Mouse (Mus musculus) neural tube, embryonic 14.5 days (tissue): Measurements from ENCODE around the gene 3425401B19Rik. TPM values are rescaled to one million over a fixed set of nuclear protein-coding genes. Genes with fewer than 3 reads are reported as not detected.

Experiments
- ATAC-seq: fragments of 200-750 bp; cut with Nextera tagmentation; 2 replicates; pipeline ENCODE4 v1.8.0; 2017; ENCODE audit warnings: low read depth, mild to moderate bottlenecking, moderate TSS enrichment, moderate library complexity
- H3K27ac ChIP-seq: fragments of 300-500 bp; sonication (generic); 2 replicates; pipeline ENCODE4 v1.5.1; 2014; ENCODE audit warnings: low read depth, mild to moderate bottlenecking, control low read depth, low read length, moderate library complexity, mixed read lengths
- H3K27me3 ChIP-seq: fragments of 300-500 bp; sonication (generic); 2 replicates; pipeline ENCODE4 v1.6.1; 2014; ENCODE audit warnings: low read length; ENCODE audit not compliant: control insufficient read depth, insufficient read depth
- H3K36me3 ChIP-seq: fragments of 300-500 bp; sonication (generic); 2 replicates; pipeline ENCODE4 v1.6.1; 2014; ENCODE audit warnings: low read length, mixed read lengths; ENCODE audit not compliant: control insufficient read depth, insufficient read depth
- H3K4me1 ChIP-seq: fragments of 300-500 bp; sonication (generic); 2 replicates; pipeline ENCODE4 v1.6.1; 2014; ENCODE audit warnings: low read length; ENCODE audit not compliant: control insufficient read depth, insufficient read depth
- H3K4me2 ChIP-seq: fragments of 300-500 bp; sonication (generic); 2 replicates; pipeline ENCODE4 v1.6.1; 2014; ENCODE audit warnings: mild to moderate bottlenecking, low read depth, low read length, control low read depth
- H3K4me3 ChIP-seq: fragments of 300-500 bp; sonication (generic); 2 replicates; pipeline ENCODE4 v1.5.1; 2014; ENCODE audit warnings: low read depth, low read length, control low read depth, mixed read lengths
- H3K9ac ChIP-seq: fragments of 300-500 bp; sonication (generic); replicated peaks from 2 replicates; pipeline ENCODE4 v1.6.1; 2014; ENCODE audit warnings: low read depth, mild to moderate bottlenecking, control low read depth, low read length, mixed read lengths
- H3K9me3 ChIP-seq: fragments of 300-500 bp; sonication (generic); 2 replicates; pipeline ENCODE4 v1.6.1; 2016; ENCODE audit warnings: low read length; ENCODE audit not compliant: control insufficient read depth
- WGBS: fragments of 180-500 bp; shearing (Covaris S2); extraction: QIAGEN DNeasy Blood & Tissue Kit; methylation state at CpG from one replicate; pipeline ENCODE4 v1.1.7; 2014; 5-methylcytosine and 5-hydroxymethylcytosine counted together
- polyA plus RNA-seq: library from polyadenylated mRNA; unstranded; fragments of >200 nt; fragmentation: Nextera tagmentation; extraction: Ambion mirVana; gene quantifications from 2 replicates; pipeline ENCODE4 v1.2.1, GENCODE M21; 2014

3425401B19Rik gene
- polyA plus RNA-seq, 1 experiment from 2014 or later = 0.21 TPM

GRCm38 (mm10) chr14:32707938-32708337, 22.8 kb upstream of the 3425401B19Rik start:
- Histone ChIP-seq H3K4me1 (no peaks in the 10 kb centered on the region), H3K27me3 (no peaks in the 10 kb centered on the region), H3K27ac (no peak overlapping the region), H3K4me2 (no peak overlapping the region), H3K9ac (no peak overlapping the region), H3K9me3 (no peaks in the 10 kb centered on the region), H3K4me3 (no peak overlapping the region), H3K36me3 (no peaks in the 10 kb centered on the region)
- ATAC-seq = no peak
- WGBS = 71% methylated on average over 8 of the region's 8 CpGs

GRCm38 (mm10) chr14:32700972-32701371, 15.9 kb upstream of the 3425401B19Rik start:
- ATAC-seq = no peak

DNA sequence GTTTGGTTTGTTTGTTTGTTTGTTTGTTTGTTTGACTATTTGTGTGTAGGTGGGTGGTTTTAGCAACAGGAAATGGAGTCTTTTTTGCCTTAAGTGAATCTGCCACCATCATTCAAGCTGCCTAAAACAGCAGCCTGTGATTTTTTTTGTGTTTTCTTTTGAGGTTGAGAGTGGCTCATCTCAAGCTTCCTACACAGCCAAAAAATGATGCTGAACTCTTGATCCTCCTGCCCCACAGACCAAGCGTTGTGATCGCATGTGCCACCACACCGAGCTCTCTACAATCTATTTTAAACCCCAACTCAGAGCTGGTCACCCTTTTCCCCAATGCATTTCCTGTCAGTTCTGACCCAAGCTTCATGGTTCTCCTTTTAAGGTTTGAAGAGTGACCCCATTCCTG, 13.5 kb upstream of the 3425401B19Rik start:
- Histone ChIP-seq H3K4me3 (no peak overlapping the region), H3K27me3 (no peaks in the 10 kb centered on the region), H3K36me3 (no peaks in the 10 kb centered on the region), H3K4me1 (no peaks in the 10 kb centered on the region), H3K9me3 (no peaks in the 10 kb centered on the region), H3K4me2 (no peak overlapping the region), H3K9ac (no peak overlapping the region), H3K27ac (no peak overlapping the region)
- WGBS = 91% methylated on average over 3 of the region's 3 CpGs
- no peak for ATAC-seq

More at GRCm38 (mm10) chr14:32700972-32701371, 15.9 kb upstream of the 3425401B19Rik start:
- H3K9ac ChIP-seq = no peak overlapping the region
- no peaks in the 10 kb centered on the region for H3K9me3 ChIP-seq
- H3K27ac ChIP-seq = no peak overlapping the region
- H3K4me1 ChIP-seq = no peaks in the 10 kb centered on the region
- H3K4me3 ChIP-seq = no peak overlapping the region
- WGBS = 56% methylated on average over 8 of the region's 8 CpGs
- no peaks in the 10 kb centered on the region for H3K27me3 ChIP-seq
- no peaks in the 10 kb centered on the region for H3K36me3 ChIP-seq
- H3K4me2 ChIP-seq = no peak overlapping the region

DNA sequence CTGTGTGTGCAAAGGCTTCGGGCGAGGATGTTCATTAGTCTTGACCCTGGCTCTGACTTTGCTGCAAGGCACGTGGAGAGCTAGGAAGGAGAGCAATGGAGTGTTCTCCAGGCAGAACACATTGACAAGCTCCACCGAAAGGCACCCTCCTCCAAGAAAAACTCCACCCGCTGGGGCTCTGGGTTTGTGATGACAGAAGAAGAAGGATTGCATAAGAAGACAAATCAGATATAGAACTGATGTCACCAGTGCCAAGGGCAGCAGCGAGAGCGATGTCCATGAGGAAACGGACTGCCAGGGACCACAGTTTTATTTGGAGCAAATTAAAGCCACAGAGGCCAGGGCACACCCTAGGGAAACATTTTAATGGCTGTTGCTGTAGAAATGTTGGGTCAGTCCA, 12.7 kb upstream of the 3425401B19Rik start:
- no peaks in the 10 kb centered on the region for H3K9me3 ChIP-seq
- ATAC-seq = no peak
- no peaks in the 10 kb centered on the region for H3K27me3 ChIP-seq
- no peak overlapping the region for H3K9ac ChIP-seq
- H3K4me3 ChIP-seq = no peak overlapping the region
- no peaks in the 10 kb centered on the region for H3K36me3 ChIP-seq
- WGBS = 84% methylated on average over 8 of the region's 8 CpGs
- H3K4me1 ChIP-seq = no peaks in the 10 kb centered on the region
- H3K4me2 ChIP-seq = no peak overlapping the region
- H3K27ac ChIP-seq = no peak overlapping the region

- no peak overlapping the region for H3K4me3 ChIP-seq
- no peak overlapping the region for H3K9ac ChIP-seq
- no peaks in the 10 kb centered on the region for H3K36me3 ChIP-seq
- H3K27ac ChIP-seq = no peak overlapping the region
- no peaks in the 10 kb centered on the region for H3K27me3 ChIP-seq
- 89% methylated on average over 2 of the region's 2 CpGs for WGBS
- no peaks in the 10 kb centered on the region for H3K4me1 ChIP-seq
- no peaks in the 10 kb centered on the region for H3K9me3 ChIP-seq
- ATAC-seq = no peak
- no peak overlapping the region for H3K4me2 ChIP-seq
Measured at GRCm38 (mm10) chr14:32696344-32696743, 11.3 kb upstream of the 3425401B19Rik start.

DNA sequence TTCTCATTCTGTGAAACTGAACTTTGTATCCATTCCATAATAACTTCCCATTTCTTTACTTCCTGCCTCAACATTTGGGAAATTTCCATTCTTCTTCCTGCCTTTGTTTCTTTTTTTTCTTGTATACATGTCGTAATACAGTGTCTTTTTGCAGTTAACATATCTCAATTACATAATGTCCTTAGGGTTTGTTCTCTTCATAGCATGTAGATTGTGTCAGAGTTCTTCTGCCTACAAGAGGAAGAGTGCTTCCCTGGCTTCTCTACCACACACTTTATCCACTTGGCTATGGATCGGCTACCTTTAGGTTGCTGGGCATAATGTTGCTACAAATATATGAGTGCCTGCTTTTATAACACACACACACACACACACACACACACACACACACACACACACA, 10.8 kb upstream of the 3425401B19Rik start:
- Histone ChIP-seq H3K4me3 (no peak overlapping the region), H3K4me1 (no peaks in the 10 kb centered on the region), H3K4me2 (no peak overlapping the region), H3K27me3 (no peaks in the 10 kb centered on the region), H3K36me3 (no peaks in the 10 kb centered on the region), H3K9ac (no peak overlapping the region), H3K27ac (no peak overlapping the region), H3K9me3 (no peaks in the 10 kb centered on the region)
- no peak for ATAC-seq
- WGBS = 90% methylated on average over 2 of the region's 2 CpGs

GRCm38 (mm10) chr14:32684735-32685105, 373 bp downstream of the 3425401B19Rik start:
- Histone ChIP-seq H3K4me2 (no peak overlapping the region), H3K4me3 (no peak overlapping the region), H3K27me3 (no peaks in the 10 kb centered on the region), H3K27ac (no peak overlapping the region), H3K9ac (no peak overlapping the region), H3K4me1 (peaks cover 3% of the 10 kb centered on the region; the same call in 1 of the 2 replicates), H3K9me3 (no peaks in the 10 kb centered on the region), H3K36me3 (no peaks in the 10 kb centered on the region)
- WGBS = 79% methylated on average over 19 of the region's 19 CpGs
- peak; percentile 36; the same call in 1 of the 2 replicates for ATAC-seq

- WGBS = 41% methylated on average over 19 of the region's 19 CpGs
- Histone ChIP-seq H3K9me3 (no peaks in the 10 kb centered on the region), H3K4me3 (no peak overlapping the region), H3K27ac (no peak overlapping the region), H3K36me3 (no peaks in the 10 kb centered on the region), H3K9ac (no peak overlapping the region), H3K27me3 (no peaks in the 10 kb centered on the region), H3K4me2 (peak overlapping the region; percentile 17; the same call in 1 of the 2 replicates), H3K4me1 (peaks cover 3% of the 10 kb centered on the region; the same call in 1 of the 2 replicates)
- ATAC-seq = peak; percentile 59; the same call in 1 of the 2 replicates
Measured at GRCm38 (mm10) chr14:32683982-32684734, 935 bp downstream of the 3425401B19Rik start.

DNA sequence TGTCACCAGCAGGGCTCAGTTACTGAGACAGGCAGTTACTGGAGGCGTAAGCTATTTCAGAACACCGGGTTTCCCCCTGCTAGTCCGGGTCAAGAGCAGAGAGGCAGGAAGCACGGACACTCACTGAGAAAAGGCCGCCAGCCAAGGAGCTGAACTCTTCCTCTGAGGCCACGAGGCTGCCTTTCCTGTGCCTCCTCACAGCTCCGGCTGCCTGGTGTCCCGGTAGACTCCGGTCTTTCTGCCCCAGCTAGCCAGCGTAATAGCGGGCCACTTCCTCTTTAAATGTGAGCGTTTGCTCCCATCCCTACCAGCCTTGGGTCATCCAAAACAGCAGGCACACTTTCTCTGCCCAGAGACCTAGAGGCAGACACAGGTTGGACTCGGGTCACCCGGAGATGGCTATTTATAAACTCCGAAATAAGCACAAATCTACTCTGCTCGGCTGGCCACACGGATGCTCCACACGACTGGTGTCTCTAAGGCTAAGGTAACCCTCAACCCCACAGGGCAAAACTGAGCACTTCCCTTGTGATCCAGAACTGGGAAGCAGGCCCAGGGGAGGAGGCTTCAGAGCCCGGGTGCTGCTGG, 1.7 kb downstream of the 3425401B19Rik start:
- Histone ChIP-seq H3K36me3 (no peaks in the 10 kb centered on the region), H3K4me3 (no peak overlapping the region), H3K4me2 (no peak overlapping the region), H3K27ac (no peak overlapping the region), H3K4me1 (peaks cover 3% of the 10 kb centered on the region; the same call in 1 of the 2 replicates), H3K27me3 (no peaks in the 10 kb centered on the region), H3K9ac (no peak overlapping the region), H3K9me3 (no peaks in the 10 kb centered on the region)
- peak; percentile 36; the same call in 1 of the 2 replicates for ATAC-seq
- 54% methylated on average over 19 of the region's 19 CpGs for WGBS
